Comparison of ENCODE assay signal across 7 mouse cellular contexts in the genomic region with DNA sequence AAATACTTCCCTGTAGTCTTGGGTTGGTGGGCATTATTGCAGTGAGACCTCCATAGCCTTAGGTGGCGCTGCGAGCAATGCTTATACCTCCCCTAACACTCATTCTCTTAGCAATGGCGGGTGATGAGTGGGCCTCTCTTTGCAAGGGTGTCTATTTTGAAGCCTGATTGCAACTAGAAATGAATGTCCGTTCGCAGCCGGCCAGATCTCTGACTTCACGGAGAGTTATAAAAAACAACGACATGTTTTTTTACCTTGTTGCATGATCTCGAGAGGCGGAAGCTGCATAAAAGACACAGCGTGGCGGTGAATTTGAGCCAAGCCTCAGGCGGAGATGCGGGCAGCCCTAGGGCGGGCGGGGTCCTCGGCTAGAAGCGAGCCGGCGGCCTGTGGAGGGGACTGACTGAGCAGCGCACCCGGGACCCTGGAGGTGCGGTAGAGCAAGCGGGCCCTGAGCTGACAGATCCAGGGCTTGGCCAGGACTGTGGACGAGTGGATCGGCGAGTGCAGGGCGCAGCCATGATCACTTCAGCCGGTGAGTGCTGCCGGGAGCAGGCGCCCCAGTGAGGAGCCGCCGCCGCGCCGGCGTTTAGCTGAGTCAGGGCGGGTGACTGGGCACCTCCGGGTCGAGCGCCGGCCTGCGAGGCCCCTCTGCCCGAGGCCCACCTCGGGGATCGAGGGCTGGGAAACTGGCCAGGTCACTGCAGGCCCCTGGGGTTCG. TPM values are rescaled to one million over a fixed set of nuclear protein-coding genes. Genes with fewer than 3 reads are reported as not detected.
DNase-seq lines count a peak whose midpoint lies in the region; ATAC-seq lines count a peak whose summit lies in the region.

A gene (plus strand): TSS at position 117 of the 721 bp plus-strand sequence.

- H3K4me1 ChIP-seq in intestine, embryonic 16.5 days (ENCODE audit: control insufficient read depth, insufficient read depth, low read length): peaks cover 9% of the 10 kb centered on the region; the same call in 1 of the 2 replicates
- H3K4me1 ChIP-seq in midbrain, embryonic 11.5 days (ENCODE audit: control insufficient read depth, insufficient read depth, low read length): peaks cover 8% of the 10 kb centered on the region

- H3K36me3 ChIP-seq in intestine, embryonic 16.5 days (ENCODE audit: control insufficient read depth, insufficient read depth, low read length): peaks cover 3% of the 10 kb centered on the region; the same call in 1 of the 2 replicates
- no peaks in the 10 kb centered on the region for H3K36me3 ChIP-seq in midbrain, embryonic 11.5 days (ENCODE audit: control insufficient read depth, insufficient read depth, low read length)

- peak within 1 kb of the TSS; percentile 80 for H3K4me2 ChIP-seq in intestine, embryonic 16.5 days (ENCODE audit: low read depth, low read length)
- peak within 1 kb of the TSS; percentile 64 for H3K4me2 ChIP-seq in midbrain, embryonic 11.5 days

- peak within 1 kb of the TSS; percentile 80 for H3K27ac ChIP-seq in intestine, embryonic 16.5 days (ENCODE audit: low read length)
- peak within 1 kb of the TSS; percentile 35; the same call in 1 of the 2 replicates for H3K27ac ChIP-seq in midbrain, embryonic 11.5 days (ENCODE audit: low read depth, low read length)

- H3K27me3 ChIP-seq in intestine, embryonic 16.5 days (replicated peaks; ENCODE audit: control insufficient read depth, insufficient read depth, low read length): no peaks in the 10 kb centered on the region
- H3K27me3 ChIP-seq in midbrain, embryonic 11.5 days (ENCODE audit: control insufficient read depth, insufficient read depth, low read length): no peaks in the 10 kb centered on the region

- intact Hi-C loops in left cerebral cortex, postnatal 36 days (cut with DNase I): loop anchor here (1.0 kb wide), 1 partner anchor 271 kb away; a partner anchor contains a TSS

- H3K9me3 ChIP-seq in intestine, embryonic 16.5 days (ENCODE audit: control insufficient read depth, low read length): peaks cover 3% of the 10 kb centered on the region; the same call in 1 of the 2 replicates
- no peaks in the 10 kb centered on the region for H3K9me3 ChIP-seq in midbrain, embryonic 11.5 days (ENCODE audit: control insufficient read depth, low read length)

- 0% methylated on average over 47 of the region's 47 CpGs for WGBS in intestine, embryonic 16.5 days
- WGBS in midbrain, embryonic 11.5 days: under 1% methylated on average over 47 of the region's 47 CpGs

- DNase-seq in adrenal gland, adult 8-10 months: peak; percentile 82
- peak; percentile 91 for DNase-seq in embryo, embryonic 9.5 days (ENCODE audit: extremely low spot score)
- peak; percentile 67 to 86 for DNase-seq in gastrocnemius, postnatal 4 days (ENCODE audit: low spot score in 2 of 2)
- DNase-seq in left cerebral cortex, postnatal 36 days (ENCODE audit: low spot score in 2 of 2): peak; percentile 86 to 89
- peak; percentile 99 for DNase-seq in midbrain, embryonic 11.5 days (ENCODE audit: low spot score, missing footprints)
- peak; percentile 89 for DNase-seq in skeletal muscle tissue, adult 2 months (ENCODE audit: low read depth, low spot score)

- H3K9ac ChIP-seq in intestine, embryonic 16.5 days (ENCODE audit: low read depth, low read length): peak within 1 kb of the TSS; percentile 98
- H3K9ac ChIP-seq in midbrain, embryonic 11.5 days (ENCODE audit: low read length): peak within 1 kb of the TSS; percentile 95

- H3K4me3 ChIP-seq in intestine, embryonic 16.5 days (ENCODE audit: low read length): peak within 1 kb of the TSS; percentile 99
- H3K4me3 ChIP-seq in midbrain, embryonic 11.5 days (ENCODE audit: low read depth, low read length): peak within 1 kb of the TSS; percentile 98

- peak; percentile 94 for ATAC-seq in intestine, embryonic 16.5 days
- peak; percentile 93 for ATAC-seq in midbrain, embryonic 11.5 days (ENCODE audit: low FRiP score)

RNA-seq across cellular contexts. Expression of the gene that starts here (rescaled TPM):
- 100 to 1,000 TPM; 114 to 128 (median 117) TPM for total RNA-seq in adrenal gland, adult 8-10 months (2022)
- total RNA-seq in gastrocnemius, postnatal 4 days (2021): 100 to 1,000 TPM; 120 to 139 TPM
- polyA plus RNA-seq in intestine, embryonic 16.5 days (2015; fragmentation: Nextera tagmentation; extraction: Ambion mirVana): 135 and 144 TPM in 2 replicates
- total RNA-seq in left cerebral cortex, postnatal 36 days (2021): 100 to 1,000 TPM; 106 TPM
- polyA plus RNA-seq in midbrain, embryonic 11.5 days (2014; fragmentation: Nextera tagmentation; extraction: Ambion mirVana): 238 and 259 TPM in 2 replicates

Comparison
In these comparisons a context has a peak if more than half of its experiments do, and no peak if none do; other contexts are left out.
1. Peak in every context shown above with its lines: DNase-seq, ATAC-seq, H3K4me3 ChIP-seq and H3K27ac ChIP-seq.